Mouse (Mus musculus) urinary bladder, adult 2 months (tissue): ENCODE results near the gene Adrm1. TPM values are rescaled to one million over a fixed set of nuclear protein-coding genes. Genes with fewer than 3 reads are reported as not detected.

ENCODE experiments used
- DNase-seq: peaks from one replicate; pipeline ENCODE4 v3.0.0; 2022; ENCODE audit warnings: low spot score
- polyA plus RNA-seq: library from polyadenylated mRNA; depleted of rRNA; stranded (reverse); fragments of >200 nt; gene quantifications from 2 replicates; pipeline ENCODE4 v1.2.3, GENCODE M21; 2012; rRNA removed

Adrm1 gene
- polyA plus RNA-seq, 1 experiment = 84.4 TPM

DNA sequence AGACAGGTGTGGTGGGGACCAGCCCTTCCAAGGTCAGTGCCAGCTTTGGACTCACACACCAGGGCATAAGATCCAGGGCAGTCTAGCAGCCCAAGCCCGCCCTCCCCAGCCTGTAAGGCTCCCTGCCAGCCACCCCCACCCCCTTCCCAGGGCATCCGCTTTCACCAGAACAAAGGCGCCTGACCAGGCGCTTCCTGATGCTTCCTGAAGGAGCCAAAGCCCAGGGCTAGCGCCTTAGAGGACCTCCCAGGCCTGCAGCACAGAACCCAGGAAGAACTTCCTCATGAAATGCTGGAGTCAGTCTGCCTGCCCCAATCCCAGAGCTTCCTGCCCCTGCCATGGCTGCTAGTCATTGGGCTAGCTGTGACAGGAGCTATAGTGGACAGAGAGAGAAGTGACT is 47.4 kb downstream of the Adrm1 start:
- no peak for DNase-seq

DNA sequence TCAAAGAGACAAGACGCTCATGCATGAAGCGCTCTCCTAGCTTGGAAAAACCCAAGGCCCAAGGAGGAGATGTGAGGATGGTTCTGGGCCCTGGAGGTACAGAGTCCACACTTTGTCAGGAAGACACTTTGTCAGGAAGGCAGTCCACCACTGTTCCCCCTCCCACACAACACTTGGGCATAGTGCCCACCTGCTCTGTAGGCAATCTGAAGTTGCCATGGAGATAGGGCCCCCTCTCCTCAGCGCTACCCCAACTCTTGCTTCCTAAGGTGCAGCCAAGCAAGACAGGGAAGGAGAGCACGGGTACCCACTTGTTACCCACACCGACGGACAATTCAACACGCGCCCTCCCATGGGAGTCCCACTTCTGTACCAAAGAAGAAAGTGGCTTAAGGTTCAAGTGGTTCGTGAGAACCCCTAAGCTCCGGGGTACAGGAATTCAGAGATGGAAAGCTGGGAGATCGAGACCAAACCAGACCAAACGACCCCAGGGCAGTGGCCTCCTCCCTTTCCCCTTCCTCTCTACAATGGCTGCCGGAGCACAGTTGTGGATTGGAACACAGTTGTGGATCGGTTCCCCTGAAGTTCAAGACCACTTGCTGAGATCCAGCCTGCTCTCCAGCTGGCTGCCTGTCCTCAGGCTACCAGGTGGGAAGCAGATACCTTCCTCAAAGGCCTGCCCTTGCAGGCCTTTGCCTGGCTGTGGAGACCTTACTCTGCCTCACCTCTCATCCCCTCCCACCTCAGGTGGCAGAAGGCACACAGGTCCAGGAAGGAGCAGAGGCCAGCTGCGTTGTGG is 48.1 kb downstream of the Adrm1 start:
- no peak for DNase-seq

DNA sequence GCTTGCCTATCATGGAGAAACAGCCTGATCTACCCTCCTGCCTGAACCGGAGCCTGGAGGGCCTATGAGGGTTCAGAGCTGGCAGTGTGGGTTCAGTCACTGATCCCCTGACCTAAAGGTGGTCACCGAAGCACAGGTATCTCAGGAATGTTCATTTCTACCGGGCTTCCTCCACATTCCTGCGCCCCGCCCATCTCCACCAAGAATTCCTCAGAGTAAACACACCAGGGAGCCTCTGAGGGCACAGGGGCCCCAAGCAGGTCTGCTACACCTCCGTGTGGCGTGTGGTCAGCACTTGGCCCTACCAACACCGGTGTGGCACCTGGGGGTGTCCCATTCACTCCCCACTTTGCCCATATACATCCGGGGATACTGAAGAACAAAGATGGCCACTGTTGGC is 48.9 kb downstream of the Adrm1 start:
- DNase-seq = no peak

DNA sequence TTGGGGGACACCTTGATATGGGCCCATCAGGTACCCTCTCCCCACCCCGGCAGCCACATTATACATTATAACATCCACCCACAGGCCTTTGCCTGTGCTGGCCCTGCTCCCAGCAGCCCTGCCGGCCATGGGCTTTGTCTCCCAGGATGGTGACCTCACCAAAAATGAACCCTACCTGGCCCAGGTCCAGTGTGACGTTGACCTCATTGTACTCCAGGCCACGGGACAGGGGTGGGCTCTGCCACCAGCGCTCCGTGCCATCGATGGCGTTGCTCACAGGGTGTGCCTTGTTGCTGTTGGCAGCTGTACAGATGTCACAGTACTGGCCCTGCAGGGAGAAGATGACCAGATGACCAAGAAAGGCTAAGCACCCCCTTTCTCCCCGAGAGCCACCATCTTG is 49.8 kb downstream of the Adrm1 start:
- DNase-seq = no peak

DNA sequence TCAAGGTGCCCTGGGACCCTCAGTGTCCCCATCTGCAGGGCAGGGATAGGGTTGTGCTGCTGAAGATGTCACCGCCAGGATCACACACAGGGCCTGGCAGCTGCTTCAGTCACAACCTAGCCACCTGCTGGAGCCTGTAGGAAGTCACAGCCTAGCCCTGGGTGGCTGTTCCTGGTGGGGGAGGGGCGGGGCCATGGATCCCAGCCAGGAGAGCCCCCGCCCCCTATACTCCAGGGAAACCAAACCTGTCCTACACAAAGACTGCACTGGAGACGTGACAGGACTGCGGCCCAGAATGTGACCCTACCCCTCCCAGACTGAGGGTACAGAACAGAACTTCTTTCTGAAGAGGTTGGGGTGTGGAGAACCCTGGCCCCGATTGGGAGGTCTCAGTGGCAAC is 51.0 kb downstream of the Adrm1 start:
- no peak for DNase-seq

DNA sequence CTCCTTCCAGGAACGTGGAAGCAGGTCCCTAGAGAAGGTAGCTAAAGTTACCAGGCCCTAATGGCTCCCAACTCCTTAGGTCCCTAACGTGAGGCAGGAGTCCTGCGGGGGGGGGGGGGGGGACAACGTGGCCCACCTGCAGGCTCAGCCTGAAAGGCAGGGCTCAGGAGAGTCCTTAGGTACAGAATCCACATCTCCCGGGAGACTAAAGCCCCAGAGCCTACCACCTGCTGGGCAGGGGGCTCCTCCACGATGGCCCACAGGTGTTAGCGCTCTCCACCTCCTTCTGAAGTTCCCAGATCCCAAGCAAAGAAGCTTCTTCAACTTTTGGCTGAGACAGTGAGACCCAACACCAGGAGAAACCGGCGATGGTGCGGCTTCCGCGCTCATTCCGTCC is 53.4 kb downstream of the Adrm1 start:
- no peak for DNase-seq

DNA sequence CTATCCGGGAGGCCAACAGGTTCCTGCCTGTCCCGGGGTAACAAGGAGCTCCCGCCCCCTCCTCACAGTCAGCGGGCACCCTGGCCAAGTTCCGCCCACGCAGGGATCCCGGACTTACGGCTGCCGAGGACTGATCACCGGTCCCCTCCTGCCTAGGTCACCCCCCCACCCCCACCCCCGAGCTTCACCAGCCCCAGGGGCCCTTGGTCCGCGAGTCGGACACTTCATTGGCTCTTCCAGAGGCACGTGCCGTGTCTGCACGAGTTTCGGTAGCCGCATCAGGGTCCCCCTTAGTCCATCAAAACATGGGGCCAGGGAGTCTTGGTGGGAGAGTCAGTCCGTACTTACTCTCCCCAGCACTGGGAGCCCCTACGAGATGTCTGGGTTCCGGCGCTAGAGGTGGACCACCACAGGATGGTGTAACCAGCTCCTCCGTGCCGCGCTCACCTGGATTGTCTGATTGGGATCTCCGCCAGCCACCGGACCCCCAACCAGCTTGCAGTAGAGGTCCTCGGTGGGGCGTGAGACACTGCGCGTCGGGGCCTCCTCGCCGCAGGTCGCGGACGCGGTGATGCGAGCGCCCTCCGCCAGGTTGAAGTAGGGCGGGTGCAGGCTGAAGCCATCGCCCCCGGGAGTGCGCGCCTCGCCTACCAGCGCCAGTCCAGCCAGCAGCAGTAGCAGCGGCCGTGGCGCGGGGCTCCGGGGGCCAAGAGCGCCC is 53.9 kb downstream of the Adrm1 start:
- DNase-seq = peak; percentile 59

Other genes starting within 250 kb of the Adrm1 start
- 11.1 and 14.8 TPM in 2 replicates for gene Taf4, start 194.8 kb upstream of the Adrm1 start, polyA plus RNA-seq
- 48.7 and 51.4 TPM in 2 replicates for gene Lsm14b, start 146.5 kb upstream of the Adrm1 start, polyA plus RNA-seq
- gene Psma7, start 129.1 kb upstream of the Adrm1 start, polyA plus RNA-seq = 198 and 224 TPM in 2 replicates
- 5.2 and 6.0 TPM in 2 replicates for gene Ss18l1, start 129.0 kb upstream of the Adrm1 start, polyA plus RNA-seq
- 25.0 and 33.0 TPM in 2 replicates for gene Mtg2, start 100.9 kb upstream of the Adrm1 start, polyA plus RNA-seq
- gene Hrh3, start 67.0 kb upstream of the Adrm1 start, polyA plus RNA-seq = 2.9 and 3.2 TPM in 2 replicates
- 87.1 and 92.1 TPM in 2 replicates for gene Osbpl2, start 52.2 kb upstream of the Adrm1 start, polyA plus RNA-seq
- 144 and 160 TPM in 2 replicates for gene Lama5, start 54.4 kb downstream of the Adrm1 start, polyA plus RNA-seq
- gene Rps21, start 85.9 kb downstream of the Adrm1 start, polyA plus RNA-seq = 3,847 and 3,981 TPM in 2 replicates
- 25.4 and 28.3 TPM in 2 replicates for gene Cables2, start 102.0 kb downstream of the Adrm1 start, polyA plus RNA-seq
- gene Rbbp8nl, start 118.4 kb downstream of the Adrm1 start, polyA plus RNA-seq = 4.6 and 5.9 TPM in 2 replicates
- 23.2 and 32.9 TPM in 2 replicates for gene Gata5, start 163.2 kb downstream of the Adrm1 start, polyA plus RNA-seq